Mouse (Mus musculus) lung, adult 2 months (tissue): ENCODE data around the gene Klf16.

Experiments used
- CTCF ChIP-seq: fragments of 200-500 bp; IDR thresholded peaks from 2 replicates; pipeline ENCODE4 v1.5.1; 2011; ENCODE audit warnings: mild to moderate bottlenecking, low read length, control low read depth; ENCODE audit not compliant: insufficient read depth
- POLR2A ChIP-seq: fragments of 200-500 bp; IDR thresholded peaks from 2 replicates; pipeline ENCODE4 v1.6.1; 2011; ENCODE audit warnings: low read depth, mild to moderate bottlenecking, control low read depth, low read length, borderline replicate concordance; ENCODE audit errors: extremely low read depth

- TF ChIP-seq CTCF (no peak), POLR2A (no peak)
These were observed 38.3 kb downstream of the Klf16 start, which contains the start of gene Atp8b3 for GRCm38 (mm10) chr10:80538710-80539394.
